Mouse (Mus musculus) layer of hippocampus, postnatal 10 days (tissue): ENCODE results near the gene Foxm1. TPM values are rescaled to one million over a fixed set of nuclear protein-coding genes. Genes with fewer than 3 reads are reported as not detected.

ENCODE experiments used
- DNase-seq, 2 experiments: peaks; one replicate each; pipeline ENCODE4 v3.0.0; 2021; ENCODE audit warnings: low spot score in 2 of 2
- long read RNA-seq: library from polyadenylated mRNA; stranded (forward); transcript quantifications from one replicate; pipeline ENCODE4 v2.0.0, GENCODE M21; 2023
- total RNA-seq, 2 experiments: library from RNA; stranded (reverse); gene quantifications; 2 replicates each; pipeline ENCODE4 v1.2.3; 2021

Gene Foxm1
- total RNA-seq = 1 to 10 TPM; 5.8 to 7.9 TPM
- long read RNA-seq = 0 reads

GRCm38 (mm10) chr6:128362381-128363006 is at the start of gene Foxm1, which contains the start of gene Rhno1:
Foxm1 (plus strand) TSS chr6:128362967.
Rhno1 (minus strand) TSS chr6:128362911.
- DNase-seq = peak; percentile 82 to 89

GRCm38 (mm10) chr6:128314796-128315195 is 48.0 kb upstream of the Foxm1 start:
- no peak for DNase-seq

GRCm38 (mm10) chr6:128315597-128315996 is 47.2 kb upstream of the Foxm1 start:
- DNase-seq = no peak

GRCm38 (mm10) chr6:128318317-128318716 is 44.5 kb upstream of the Foxm1 start:
- peak; percentile 57 to 65 for DNase-seq

- DNase-seq = peak; percentile 79 to 83
These were observed 28.2 kb upstream of the Foxm1 start for GRCm38 (mm10) chr6:128334397-128335124.

- no peak for DNase-seq
These were observed 25.3 kb upstream of the Foxm1 start for GRCm38 (mm10) chr6:128337467-128337866.

- DNase-seq = no peak
These were observed 23.9 kb upstream of the Foxm1 start for GRCm38 (mm10) chr6:128338876-128339275.

GRCm38 (mm10) chr6:128341956-128342723 is 20.6 kb upstream of the Foxm1 start:
- no peak for DNase-seq

GRCm38 (mm10) chr6:128345623-128346022 is 17.1 kb upstream of the Foxm1 start:
- no peak for DNase-seq

- no peak for DNase-seq
These were observed 16.0 kb upstream of the Foxm1 start for GRCm38 (mm10) chr6:128346782-128347181.

- peak; percentile 49 to 61 for DNase-seq
These were observed 13.1 kb upstream of the Foxm1 start for GRCm38 (mm10) chr6:128349711-128350110.

- no peak for DNase-seq
These were observed 8.6 kb upstream of the Foxm1 start for GRCm38 (mm10) chr6:128354140-128354539.

GRCm38 (mm10) chr6:128355201-128355681 is 7.5 kb upstream of the Foxm1 start:
- DNase-seq = peak; percentile 68 to 75

- peak; percentile 99 for DNase-seq
These were observed 6.9 kb upstream of the Foxm1 start, which contains the start of gene Tulp3 for GRCm38 (mm10) chr6:128355726-128356416. Tulp3 (minus strand) TSS chr6:128355851.

GRCm38 (mm10) chr6:128358999-128359398 is 3.8 kb upstream of the Foxm1 start:
- DNase-seq = peak; percentile 84 to 85

- DNase-seq = no peak
These were observed 866 bp upstream of the Foxm1 start for GRCm38 (mm10) chr6:128361901-128362300.

GRCm38 (mm10) chr6:128363007-128363825 is 449 bp downstream of the Foxm1 start:
- DNase-seq = no peak

- no peak for DNase-seq
These were observed 2.0 kb downstream of the Foxm1 start for GRCm38 (mm10) chr6:128364721-128365120.

- DNase-seq = no peak
These were observed 3.7 kb downstream of the Foxm1 start for GRCm38 (mm10) chr6:128366466-128366865.

GRCm38 (mm10) chr6:128370040-128370439 is 7.3 kb downstream of the Foxm1 start:
- no peak for DNase-seq
